Mouse (Mus musculus): ENCODE data around the gene Arpc3. TPM values are rescaled to one million over a fixed set of nuclear protein-coding genes. Genes with fewer than 3 reads are reported as not detected.

The Arpc3 gene
- total RNA-seq, 2 experiments from 2014 or later: 211 to 225 TPM

DNA sequence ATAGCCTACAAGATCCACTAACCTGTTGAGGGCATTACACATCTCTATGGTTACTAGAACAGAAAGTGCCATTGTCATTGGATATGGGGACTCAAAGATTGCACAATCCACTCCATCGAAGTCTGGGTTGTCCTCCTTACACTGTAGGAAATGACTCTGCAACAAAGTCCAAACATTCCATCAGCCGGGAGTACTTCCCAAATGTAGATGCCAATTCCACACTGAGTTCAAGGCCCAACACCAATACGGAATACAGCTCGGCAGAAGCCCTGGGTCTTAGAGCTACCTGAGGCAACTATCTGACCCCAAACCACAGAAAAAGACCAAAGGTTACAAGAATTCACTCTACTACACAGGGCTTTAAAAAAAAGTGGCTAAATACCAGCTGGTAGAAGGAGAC is 66.4 kb downstream of the Arpc3 start:
- intact Hi-C loops (cut with DNase I): loop anchor here (5.0 kb wide), 1 partner anchor 34 kb away; no protein-coding TSS in a partner anchor

DNA sequence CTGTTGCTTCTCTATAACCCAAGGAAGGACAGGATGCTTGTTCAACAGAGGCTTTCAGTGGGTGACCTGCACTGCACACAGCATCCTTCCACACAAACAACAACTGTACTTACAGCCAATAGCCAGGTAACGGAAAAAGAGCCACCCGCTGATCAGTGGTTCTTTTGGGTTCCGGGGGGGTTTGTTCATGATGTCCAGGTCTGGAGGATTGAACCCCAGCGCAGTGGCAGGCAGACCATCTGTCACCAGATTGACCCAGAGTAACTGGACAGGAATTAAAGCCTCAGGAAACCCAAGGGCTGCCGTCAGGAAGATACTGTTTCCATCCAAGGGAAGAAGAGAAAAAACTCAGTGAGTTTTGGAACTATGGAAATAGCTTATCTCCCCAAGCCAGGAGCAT is 67.7 kb downstream of the Arpc3 start:
- no peak for DNase-seq (ENCODE audit: low spot score in 2 of 2)
- intact Hi-C loops (cut with DNase I): loop anchor here (5.0 kb wide), 1 partner anchor 33 kb away; no protein-coding TSS in a partner anchor

More for the DNA sequence above, 66.4 kb downstream of the Arpc3 start:
- no peak for DNase-seq (ENCODE audit: low spot score in 2 of 2)

DNA sequence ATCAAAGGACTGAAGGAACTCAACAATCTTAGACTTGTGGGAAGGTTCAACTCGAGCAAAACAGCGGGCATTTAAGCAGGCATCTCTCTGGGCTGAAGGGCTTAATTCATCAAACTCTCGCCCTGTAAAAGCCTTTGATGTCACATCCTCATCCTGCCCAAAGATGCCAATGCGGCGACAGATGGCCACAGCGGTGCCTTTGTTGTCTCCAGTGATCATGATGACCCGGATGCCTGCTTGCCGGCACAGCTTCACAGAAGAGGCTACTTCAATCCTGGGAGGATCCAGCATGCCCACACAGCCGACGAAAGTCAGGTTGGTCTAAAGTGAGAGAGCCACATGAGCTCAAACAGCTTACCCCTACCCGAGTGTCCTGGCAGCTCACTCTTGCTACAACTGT is 69.0 kb downstream of the Arpc3 start:
- intact Hi-C loops (cut with DNase I): no loop called here
- no peak for DNase-seq (ENCODE audit: low spot score in 2 of 2)

DNA sequence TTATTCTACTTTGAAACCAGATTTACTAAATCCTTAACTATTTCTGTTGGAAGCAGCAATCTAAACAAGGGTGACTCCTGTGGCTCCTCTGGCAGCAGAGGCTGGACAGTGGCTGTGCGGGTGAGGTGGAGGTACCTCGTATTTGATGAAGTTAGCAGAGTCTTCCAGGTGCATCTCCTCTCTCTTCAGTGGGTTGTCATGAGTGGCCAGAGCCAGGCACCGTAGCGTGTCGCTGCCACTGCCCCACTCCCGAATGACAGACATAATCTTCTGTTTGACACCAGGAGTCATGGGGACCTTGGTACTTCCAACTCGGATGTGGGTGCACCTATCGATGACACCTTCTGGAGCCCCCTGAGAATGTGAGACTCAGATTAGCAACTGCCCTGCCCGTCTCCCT is 69.8 kb downstream of the Arpc3 start:
- DNase-seq (ENCODE audit: low spot score in 2 of 2): no peak
- intact Hi-C loops (cut with DNase I): no loop called here

Other genes starting within 250 kb of the Arpc3 start
- 100 to 1,000 TPM; 154 to 200 TPM for gene Ppp1cc, start 233.6 kb upstream of the Arpc3 start, total RNA-seq (2021)
- 1 to 10 TPM; 2.6 to 2.7 TPM for gene Hvcn1, start 185.1 kb upstream of the Arpc3 start, total RNA-seq (2021)
- gene Tctn1, start 127.4 kb upstream of the Arpc3 start, total RNA-seq (2021): 10 to 100 TPM; 12.2 to 14.5 TPM
- 10 to 100 TPM; 39.1 to 42.7 TPM for gene Pptc7, start 107.5 kb upstream of the Arpc3 start, total RNA-seq (2021)
- 1 to 10 TPM; 2.8 to 4.6 TPM for gene Rad9b, start 37.6 kb upstream of the Arpc3 start, total RNA-seq (2021)
- gene Vps29, start 37.5 kb upstream of the Arpc3 start, total RNA-seq (2021): 100 to 1,000 TPM; 185 to 191 TPM
- gene Gpn3, start 20.0 kb upstream of the Arpc3 start, total RNA-seq (2021): 10 to 100 TPM; 24.4 to 25.7 TPM
- 10 to 100 TPM; 69.7 to 73.1 TPM for gene Fam216a, start 19.5 kb upstream of the Arpc3 start, total RNA-seq (2021)
- 10 to 100 TPM; 31.5 to 34.0 TPM for gene Anapc7, start 29.8 kb downstream of the Arpc3 start, total RNA-seq (2021)
- gene Atp2a2, start 110.3 kb downstream of the Arpc3 start, total RNA-seq (2021): 100 to 1,000 TPM; 681 to 755 TPM
- gene Ift81, start 222.6 kb downstream of the Arpc3 start, total RNA-seq (2021): 10 to 100 TPM; 37.1 to 46.0 TPM